Mouse (Mus musculus) ES-E14 (cell line): ENCODE measurements around the gene Fbxl18.

Experiments used
- CHD2 ChIP-seq: IDR thresholded peaks from 2 replicates; pipeline ENCODE4 v1.6.1; 2014; ENCODE audit warnings: mild to moderate bottlenecking, low read depth, low read length, inconsistent platforms
- HCFC1 ChIP-seq: IDR thresholded peaks from 2 replicates; pipeline ENCODE4 v1.6.1; 2012; ENCODE audit warnings: low read length, inconsistent platforms, borderline replicate concordance; ENCODE audit not compliant: insufficient read depth
- MAFK ChIP-seq: IDR thresholded peaks from 2 replicates; pipeline ENCODE4 v1.6.1; 2014; ENCODE audit warnings: mild to moderate bottlenecking, low read depth, low read length, inconsistent platforms; ENCODE audit not compliant: insufficient read depth
- ZC3H11A ChIP-seq: IDR thresholded peaks from 2 replicates; pipeline ENCODE4 v1.6.1; 2012; ENCODE audit warnings: low read depth, mild to moderate bottlenecking, inconsistent platforms, low read length, borderline replicate concordance
- ZNF384 ChIP-seq: IDR thresholded peaks from 2 replicates; pipeline ENCODE4 v1.6.1; 2012; ENCODE audit warnings: low read depth, low read length, inconsistent platforms

DNA sequence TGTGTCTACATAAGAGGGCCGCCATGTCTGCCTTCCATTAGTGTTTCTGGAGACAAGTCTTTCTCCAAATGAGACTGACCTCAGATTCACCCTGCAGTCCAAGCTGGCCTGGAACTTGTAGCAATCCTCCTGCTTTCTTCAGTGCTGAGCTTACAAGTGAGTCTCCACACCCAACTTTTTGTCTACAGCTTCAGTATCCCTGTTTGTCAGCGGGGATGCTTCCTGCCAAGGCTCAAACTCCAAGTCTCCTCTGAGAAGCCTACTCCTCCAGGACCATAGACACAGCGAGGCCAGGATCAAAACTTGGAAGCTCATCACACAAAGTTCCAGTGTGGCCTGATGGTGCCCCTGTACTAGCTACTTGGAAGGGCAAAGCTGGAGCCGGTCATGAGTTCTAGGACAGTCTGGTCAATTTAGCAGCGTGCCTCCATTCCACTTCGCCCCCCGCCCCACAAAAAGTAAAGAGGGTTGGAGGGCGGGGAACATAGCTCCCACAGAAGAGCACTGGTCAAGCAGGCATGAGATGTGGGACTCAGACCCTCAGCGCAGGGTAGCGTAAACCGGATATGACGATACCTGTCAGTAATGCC is 32.2 kb upstream of the Fbxl18 start:
- TF ChIP-seq CHD2 (no peak), ZNF384 (no peak), HCFC1 (no peak), MAFK (no peak), ZC3H11A (no peak)
